Mouse (Mus musculus): Measurements from ENCODE around the gene Fam20b.

The Fam20b gene

DNA sequence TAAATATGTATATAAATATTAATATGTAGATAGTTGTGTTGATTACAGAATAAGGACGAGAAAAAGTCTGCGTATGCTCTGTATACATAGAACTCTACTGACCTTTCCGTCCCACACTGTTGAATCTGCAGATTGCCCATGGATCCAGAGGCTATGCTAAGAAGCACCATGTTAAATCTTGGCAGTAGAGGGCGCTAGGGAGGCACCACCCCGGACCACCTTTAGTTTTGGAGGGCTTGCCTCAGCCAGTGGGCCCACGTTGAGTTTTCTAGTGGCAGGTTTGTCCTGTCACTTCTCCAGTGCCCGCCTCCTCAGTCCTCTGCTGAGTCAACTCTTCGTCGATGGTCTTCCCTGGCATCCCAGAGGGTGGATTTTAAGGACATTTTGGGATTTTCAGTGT lies 11.9 kb upstream of the Fam20b start:
- DNase-seq (ENCODE audit: extremely low spot score, low spot score) = no peak

DNA sequence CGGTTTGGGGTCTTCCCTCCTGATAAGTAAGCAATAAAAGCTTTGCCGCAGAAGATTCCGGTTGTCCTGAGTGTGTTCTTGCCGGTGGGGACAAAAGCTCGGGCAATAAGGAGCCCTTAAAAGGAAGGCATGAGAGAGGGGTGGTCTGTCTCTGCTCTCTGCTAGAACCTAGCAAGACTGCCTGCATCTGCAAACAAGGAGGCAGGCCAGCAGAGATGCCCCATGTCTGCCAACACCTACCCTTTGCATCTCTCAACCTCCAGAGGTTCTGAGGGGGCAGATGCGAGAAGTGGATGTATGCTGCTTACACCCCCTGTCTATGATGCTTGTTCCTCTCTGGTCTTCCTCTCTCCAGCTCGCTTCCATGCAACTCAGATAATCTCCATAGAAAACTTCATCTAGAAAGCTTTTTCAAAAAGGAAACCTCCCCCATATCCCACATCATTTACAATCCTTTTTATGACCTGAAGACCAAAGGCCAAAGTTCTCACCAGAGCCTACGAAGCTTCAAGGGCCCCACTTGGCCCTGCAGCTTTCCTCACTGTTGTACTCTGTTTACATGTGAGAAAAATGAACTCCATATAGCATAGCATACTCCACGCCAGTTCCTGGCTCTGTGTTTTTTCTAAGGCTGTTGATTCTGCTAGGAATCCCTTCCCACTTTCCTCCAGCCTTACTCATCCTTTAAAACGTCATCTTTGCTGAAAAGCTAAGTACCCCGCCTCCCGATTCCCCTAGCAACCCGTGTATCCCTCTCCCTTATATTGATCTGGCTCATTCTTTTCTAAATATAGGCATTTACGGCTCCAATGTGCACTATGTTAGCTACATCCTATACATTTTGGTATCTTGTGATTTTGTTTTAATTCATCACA lies 8.6 kb upstream of the Fam20b start:
- DNase-seq (ENCODE audit: extremely low spot score, low spot score) = no peak

DNA sequence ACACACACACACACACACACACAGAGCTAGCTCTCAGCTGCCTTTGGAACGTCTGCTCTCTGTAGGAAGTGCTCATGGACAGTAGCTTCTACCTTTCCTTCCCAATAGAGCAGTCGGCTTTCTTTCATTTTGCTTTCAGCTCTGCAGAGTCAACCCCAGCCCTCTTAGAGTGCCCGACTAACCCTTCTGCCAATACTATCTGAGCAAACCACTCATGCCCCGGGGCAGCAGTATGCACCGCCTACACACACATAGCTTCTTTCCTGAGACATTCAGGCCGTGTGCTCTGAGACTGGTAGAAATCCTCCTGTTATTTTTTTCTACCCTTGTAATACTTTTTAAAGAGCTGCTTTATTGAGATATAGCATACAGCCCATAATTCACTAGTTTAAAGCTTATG lies 3.2 kb upstream of the Fam20b start:
- no peak for DNase-seq (ENCODE audit: extremely low spot score, low spot score)

DNA sequence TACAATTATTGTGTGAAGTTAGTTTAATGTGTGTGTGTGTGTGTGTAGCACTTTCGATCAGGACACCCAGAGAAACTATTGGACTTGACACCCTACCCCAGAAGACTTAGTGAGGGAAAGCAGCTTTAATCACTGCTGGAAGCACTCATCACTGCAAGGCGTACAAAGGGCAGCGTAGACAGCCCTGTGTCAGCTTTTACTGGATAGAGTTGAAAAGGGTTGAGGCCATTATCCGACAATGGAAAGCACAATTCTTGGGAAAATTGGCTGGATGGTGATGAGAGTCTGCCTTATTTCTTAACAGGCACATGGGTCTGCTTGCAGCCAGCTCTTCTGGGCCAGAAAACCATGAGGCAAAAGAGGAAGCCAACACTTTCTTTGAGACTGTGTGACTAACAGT lies 1.2 kb upstream of the Fam20b start:
- no peak for DNase-seq (ENCODE audit: extremely low spot score, low spot score)

DNA sequence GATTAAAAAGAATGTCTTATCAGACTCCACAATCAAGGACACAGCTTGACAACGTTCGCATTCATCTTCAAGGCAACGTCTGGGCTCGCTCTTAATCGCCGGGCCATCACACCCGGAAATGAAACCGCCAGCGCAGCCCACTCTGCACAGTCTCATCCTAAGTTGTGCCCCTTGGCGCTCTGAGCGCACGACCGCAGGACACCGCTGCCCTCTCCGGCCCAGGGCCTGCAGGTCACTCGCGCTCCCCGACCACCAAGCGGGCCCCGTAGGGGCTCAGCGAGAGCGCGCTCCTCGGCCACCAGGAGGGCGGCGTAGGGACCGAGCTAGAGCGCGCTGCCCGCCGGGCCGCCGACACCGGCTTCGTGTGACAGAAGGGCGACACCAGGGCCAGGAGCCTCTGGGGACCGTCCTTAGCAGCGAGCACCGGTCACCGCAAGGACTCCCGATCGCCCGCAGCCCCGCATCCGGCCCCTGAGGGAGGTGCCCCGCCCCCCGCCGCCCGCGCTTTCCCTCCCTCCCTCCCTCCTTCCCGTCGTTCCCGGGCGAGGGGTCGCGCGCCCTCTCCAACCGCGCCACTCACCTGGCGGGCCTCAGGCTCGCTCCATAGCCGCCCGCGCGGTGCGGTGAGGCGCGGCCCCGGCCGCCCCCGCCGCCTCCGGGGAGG lies 468 bp downstream of the Fam20b start:
- DNase-seq (ENCODE audit: extremely low spot score, low spot score) = peak; percentile 87

DNA sequence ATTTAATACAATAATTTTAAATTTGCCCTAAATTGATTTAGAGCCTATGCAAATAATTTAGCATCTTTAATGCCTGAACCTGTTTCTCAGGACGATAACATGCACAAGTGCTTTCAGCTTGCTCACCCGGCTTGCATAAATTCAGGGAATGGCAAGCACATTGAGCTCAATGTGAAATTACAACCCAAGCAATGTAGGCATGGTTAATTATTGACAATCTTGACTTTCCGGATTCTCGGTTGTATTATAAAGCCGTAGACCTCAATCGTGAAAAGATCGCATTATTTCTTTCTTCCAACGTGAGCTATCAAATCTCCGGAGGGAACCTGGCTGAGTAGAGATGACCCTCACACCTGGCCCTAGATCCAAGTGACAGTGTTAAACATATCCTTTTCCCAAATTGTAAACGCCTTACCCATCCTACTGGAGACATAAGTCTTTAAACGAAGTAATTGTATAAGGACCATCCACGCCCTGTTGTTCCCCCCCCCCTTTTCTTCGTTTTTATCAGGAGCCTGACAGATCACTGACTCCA lies 1.1 kb downstream of the Fam20b start:
- peak; percentile 34 for DNase-seq (ENCODE audit: extremely low spot score, low spot score)

DNA sequence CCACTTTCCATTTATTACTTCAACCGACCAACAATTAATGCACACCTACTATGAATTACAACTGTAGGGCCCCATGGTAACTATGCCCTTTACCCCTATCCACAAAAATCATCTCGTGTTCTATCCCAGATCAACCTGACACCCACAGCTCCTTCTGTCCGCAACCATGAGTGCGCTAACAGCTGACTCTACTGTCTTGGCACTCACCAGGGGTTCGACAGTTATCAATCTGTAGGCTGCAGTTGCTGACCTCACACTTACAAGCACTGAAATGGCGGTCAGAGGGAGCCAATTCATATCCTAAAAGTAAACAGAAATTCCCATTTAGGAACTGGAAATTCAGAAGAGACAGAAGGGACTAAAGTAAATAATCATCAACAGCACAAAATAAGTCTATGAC lies 2.2 kb downstream of the Fam20b start:
- no peak for DNase-seq (ENCODE audit: extremely low spot score, low spot score)

DNA sequence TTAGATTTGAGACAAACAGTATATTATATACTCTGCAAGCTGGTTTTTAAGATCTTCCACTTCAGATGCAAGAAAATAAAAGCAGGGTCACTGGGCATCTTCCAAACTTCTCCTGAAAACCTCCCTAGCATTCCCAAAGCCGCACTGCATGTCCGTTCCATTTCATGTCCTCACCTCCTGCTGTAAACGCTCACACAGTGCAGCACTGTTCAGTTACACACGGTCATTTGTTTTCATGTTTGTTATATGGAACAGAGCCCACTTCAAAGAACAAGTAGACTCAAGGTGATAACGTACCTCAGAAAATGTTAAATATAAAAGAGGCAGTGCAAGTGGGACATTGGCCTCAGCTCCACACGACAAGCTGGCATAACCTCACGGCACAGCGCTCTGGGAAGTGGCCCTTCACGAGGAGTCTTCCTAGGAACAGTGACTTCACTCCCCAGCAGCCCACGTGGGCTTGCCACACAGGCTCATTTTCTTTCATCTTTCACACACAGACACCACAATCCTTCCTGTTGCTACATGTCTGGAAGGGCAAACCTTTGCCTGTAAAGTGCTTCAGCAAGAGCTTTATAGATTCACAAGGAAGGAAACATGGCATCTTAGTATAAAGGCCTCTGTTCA lies 8.3 kb downstream of the Fam20b start:
- no peak for DNase-seq (ENCODE audit: extremely low spot score, low spot score)

DNA sequence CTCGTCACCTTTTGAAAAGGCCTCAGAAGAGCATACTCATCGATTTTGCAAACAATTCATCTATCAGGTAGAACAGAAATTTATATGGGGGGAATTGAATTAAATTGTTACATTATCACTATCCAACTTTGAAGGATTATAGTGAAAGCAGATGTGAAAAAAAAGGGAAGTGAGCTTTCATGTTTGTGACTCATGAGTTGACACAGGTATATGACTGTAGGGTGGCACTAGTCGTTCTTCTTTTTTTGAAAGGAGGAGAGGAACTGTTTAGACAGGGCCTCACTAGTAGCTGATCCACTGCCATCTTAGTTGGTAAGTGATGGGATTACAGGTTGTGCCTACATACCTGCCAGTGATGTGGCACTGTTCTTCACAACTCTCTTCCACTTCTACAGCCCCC lies 10.2 kb downstream of the Fam20b start:
- no peak for DNase-seq (ENCODE audit: extremely low spot score, low spot score)

DNA sequence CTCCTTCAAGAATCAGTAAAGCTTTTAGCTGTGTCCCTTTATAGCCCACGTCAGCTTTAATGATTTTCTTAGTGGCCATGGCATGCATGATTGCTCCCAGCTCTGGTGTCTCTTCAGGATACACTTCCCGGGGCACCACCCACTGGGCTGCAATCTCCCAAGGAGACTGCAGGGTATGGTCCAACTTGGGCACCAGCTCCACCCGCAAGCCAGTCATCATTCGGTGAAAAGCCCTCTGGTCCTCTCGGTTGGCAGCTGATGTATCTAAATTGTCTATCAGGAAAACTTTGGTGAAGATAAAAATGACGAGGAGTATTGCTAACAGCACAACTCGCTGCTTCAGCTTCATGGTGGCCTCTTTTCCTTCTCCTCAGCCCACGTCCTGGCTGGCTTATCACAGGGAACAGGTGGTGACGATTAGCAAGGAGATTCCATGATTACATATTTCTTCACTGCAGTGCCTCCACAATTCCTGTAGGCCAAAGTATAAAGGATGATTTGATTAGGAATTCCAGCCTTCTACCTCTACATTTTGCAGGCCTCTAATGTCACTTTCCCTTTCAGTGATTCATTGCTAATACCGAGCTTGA lies 13.1 kb downstream of the Fam20b start:
- DNase-seq (ENCODE audit: extremely low spot score, low spot score) = no peak

DNA sequence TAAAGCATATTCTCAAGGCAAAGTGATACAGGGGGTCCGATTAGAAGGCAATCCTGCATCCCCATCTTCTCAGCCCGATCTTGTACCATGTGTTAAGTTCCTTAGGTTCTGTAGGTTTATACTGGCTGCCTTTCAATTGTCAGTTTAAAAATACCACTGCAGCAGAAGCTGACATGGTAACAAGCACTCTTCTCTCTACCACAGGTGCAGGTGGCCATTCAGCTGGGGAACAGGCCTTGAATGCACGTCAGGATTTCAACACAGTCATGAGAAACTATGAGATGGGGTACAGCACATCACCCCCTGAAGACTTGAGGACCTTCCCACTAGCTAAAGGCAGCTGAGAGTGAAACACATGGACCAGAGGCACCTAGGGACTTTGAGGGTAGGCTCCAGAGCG lies 15.4 kb downstream of the Fam20b start:
- no peak for DNase-seq (ENCODE audit: extremely low spot score, low spot score)

DNA sequence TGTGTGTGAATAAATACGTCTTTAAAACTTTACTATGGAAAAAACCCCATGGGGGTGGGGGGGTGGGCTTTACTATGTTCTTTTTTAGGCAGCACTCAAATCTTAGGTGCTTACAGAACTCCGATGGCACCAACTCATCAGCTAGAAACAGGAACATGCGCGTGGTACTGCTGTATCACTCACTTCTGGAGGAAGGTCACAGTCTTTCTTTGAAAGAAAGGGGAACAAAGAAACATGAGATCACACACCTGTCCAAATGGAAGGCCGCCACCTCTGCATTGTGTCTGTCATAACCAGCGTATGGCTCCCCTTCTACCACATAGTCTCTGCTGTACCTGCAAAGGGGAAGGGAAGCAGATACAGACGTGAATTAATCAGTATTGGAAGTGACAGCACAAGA lies 16.7 kb downstream of the Fam20b start:
- no peak for DNase-seq (ENCODE audit: extremely low spot score, low spot score)

DNA sequence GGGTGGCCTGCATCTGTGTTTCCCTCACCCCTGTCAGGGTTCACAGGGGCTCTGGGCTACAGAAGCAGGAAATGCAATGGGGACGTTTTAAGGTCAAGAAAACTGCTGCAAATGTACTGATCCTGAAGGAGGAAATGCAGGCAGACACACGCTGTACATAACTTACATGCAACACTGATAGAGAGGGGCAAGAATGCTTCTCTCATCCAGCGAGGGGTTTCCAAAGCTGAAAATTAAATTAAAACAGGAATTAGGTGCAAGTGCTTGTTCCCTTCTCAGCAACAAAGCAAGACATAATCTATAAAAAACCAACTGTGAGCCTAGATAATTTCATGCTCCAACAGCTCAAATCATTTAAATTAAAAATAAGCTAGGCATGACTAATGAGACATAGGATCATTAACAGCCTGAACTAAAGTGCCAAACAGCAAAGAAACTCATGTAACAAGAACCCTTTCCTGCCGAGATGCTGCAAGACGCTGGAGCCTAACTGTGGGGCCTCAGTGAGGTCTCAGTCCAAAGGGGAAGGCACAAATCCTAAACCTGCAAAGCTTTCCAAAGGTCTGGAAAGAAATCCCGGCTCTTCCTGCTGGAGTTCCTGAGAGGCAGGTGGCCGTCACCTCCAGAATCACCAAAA lies 32.7 kb downstream of the Fam20b start:
- DNase-seq (ENCODE audit: extremely low spot score, low spot score) = no peak

DNA sequence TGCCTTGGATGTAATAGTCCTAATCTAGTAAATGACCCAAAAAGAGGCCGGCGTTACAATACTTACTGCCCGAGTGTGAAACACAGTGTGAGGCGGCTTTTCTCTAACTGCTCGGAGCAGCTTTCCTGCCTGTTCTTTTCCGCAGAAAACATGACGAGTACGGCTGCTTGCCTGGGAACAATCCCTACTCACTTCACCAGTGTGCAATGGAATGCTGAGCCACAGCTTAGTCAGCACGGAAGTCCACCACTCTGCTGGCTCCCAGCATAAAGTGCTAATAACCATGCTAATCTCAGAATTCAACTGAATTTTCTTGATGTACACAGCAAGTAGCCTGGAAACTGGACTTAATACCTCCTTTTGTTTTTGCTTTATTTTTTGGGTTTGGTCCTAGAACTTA lies 39.3 kb downstream of the Fam20b start:
- no peak for DNase-seq (ENCODE audit: extremely low spot score, low spot score)

DNA sequence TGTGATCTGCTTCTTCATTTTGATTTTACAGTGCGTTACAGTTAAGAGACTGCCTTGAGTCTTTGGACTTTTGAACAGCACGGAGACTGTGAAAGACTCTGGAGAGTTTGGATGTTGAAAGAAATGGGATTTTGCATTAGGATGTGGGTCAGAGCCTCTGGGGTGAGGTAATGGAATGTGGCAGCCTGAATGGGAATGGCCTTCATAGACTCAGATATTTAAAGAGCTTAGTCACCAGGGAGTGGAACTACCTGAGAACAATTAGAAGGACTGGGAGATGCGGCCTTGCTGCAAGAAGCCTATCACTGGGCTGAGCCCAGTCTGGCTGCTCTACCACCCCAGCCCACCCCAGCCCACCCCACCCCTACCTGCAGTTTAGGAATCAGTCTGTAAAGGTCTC lies 41.7 kb downstream of the Fam20b start:
- DNase-seq (ENCODE audit: extremely low spot score, low spot score) = no peak

DNA sequence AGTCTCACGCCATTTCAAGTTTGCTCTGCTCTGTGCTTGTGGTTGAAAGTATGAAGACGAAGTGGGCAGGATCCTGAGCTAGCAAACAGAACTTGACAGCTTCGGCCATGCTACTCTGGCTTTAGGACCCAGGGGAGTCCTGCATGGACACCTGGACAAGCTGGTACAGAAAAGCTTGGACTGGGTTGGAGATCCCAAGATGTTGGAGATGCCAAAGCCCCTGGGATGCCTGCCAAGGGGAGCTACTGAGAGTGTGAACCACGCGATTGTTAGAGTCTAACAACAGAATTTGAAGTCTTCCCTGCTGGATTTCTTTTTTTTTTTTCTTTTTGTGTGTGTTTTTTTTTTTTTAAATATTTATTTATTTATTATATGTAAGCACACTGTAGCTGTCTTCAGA lies 42.3 kb downstream of the Fam20b start:
- no peak for DNase-seq (ENCODE audit: extremely low spot score, low spot score)

DNA sequence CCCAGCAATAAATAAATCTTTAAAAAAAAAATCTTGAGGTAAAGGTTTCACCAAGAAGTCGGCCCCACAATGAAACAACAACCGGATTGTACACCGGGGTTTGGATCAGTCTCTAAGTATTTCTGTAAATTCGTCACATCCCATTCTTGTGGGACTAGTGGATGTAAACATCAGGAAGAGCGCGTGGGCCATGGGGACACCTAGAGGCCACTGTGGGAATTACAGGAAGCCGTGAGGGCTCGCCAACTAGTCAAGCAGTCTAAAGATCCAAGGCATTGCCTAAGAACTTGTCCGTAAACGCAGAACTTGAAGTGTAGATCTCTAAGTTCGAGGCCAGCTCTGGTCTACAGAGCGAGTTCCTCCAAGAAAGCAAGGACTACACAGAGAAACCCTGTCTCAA lies 42.7 kb downstream of the Fam20b start:
- DNase-seq (ENCODE audit: extremely low spot score, low spot score) = peak; percentile 58

DNA sequence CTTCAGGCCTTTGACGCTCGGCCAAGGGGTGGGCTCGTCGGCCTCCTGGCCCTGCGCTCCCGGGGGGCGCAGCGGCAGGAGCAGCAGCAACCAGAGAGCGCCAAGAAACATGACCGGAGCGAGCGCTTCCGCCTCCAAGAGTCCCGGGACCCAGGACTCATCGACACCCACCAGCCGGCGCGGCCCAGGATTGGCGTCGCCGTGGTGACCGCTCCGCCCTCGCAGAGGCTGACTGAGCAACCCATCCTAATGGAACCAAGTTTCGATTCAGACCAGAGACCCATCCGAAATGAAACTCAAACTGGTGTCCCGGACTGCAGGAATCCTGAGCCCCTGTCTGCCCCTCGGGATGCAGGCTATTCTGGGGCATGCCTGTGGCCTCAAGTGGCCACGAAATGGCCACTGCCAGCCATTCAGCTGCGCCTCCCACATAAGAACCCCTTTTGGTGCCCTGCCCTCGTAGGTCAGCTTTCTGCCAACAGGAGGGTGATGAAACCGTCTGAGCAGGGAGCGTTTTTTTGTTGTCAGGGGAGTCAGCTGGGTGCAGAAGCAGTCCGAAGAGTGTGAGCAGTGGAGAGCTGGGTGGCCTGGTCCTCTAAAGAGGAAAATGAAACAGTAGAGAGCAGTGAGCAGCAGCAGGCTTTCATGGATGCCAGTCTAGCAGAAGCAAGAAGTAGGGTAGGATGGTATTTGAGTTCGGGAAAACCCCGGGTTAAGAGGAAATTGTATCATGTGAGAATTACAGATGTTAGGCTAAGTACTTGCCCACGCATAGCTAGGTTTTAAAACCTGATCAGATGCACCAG lies 44.5 kb downstream of the Fam20b start, which contains the start of gene Tor3a:
TSS of gene Tor3a (minus strand) at position 162 of the 806 bp plus-strand sequence.
- DNase-seq (ENCODE audit: extremely low spot score, low spot score) = peak; percentile 74

DNA sequence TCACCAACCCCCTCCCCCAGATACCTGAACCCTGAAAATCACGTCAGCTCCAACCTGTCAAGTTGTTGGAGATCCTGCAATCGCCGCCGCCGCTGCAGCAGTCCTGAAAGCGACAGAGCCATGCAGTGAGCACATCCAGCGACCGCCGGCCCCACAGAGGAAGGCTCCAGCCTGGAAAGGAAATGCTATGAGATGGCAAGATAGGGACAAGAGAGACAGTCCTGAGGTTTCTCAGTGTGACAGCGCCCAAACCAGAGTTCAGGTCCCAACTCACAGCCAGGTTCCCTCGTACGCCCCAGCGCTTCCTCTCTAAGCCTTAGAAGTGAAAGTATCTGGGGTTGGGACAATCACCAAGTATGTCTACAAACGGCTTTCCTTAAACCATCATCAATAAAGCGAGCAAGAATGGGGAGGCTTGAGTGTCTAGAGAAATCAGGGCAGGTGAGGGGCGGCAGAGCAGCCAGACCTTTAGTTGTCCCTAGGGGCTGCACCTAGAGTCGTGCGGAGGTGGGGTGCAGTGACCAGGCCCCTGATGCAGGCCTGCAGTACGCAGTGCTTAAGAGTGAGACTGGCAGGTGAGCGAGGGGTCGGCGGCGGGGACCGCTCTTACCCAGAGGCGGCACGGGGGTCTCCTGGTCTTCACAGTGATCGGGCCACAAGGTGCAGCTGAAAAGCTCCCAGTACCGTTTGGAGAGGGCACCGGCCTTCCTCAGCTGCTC lies 45.3 kb downstream of the Fam20b start:
- peak; percentile 59 for DNase-seq (ENCODE audit: extremely low spot score, low spot score)
